Mouse (Mus musculus) gastrocnemius, postnatal 10 days (tissue): Measurements from ENCODE around the gene Cdh5. TPM values are rescaled to one million over a fixed set of nuclear protein-coding genes. Genes with fewer than 3 reads are reported as not detected.

ENCODE experiments used
- DNase-seq: peaks from one replicate; pipeline ENCODE4 v3.0.0; 2021; ENCODE audit warnings: mixed read lengths
- total RNA-seq, 2 experiments: library from RNA; stranded (reverse); gene quantifications; 2 replicates each; pipeline ENCODE4 v1.2.3; 2021

The Cdh5 gene
- total RNA-seq, 2 experiments from 2014 or later = 145 to 168 TPM

DNA sequence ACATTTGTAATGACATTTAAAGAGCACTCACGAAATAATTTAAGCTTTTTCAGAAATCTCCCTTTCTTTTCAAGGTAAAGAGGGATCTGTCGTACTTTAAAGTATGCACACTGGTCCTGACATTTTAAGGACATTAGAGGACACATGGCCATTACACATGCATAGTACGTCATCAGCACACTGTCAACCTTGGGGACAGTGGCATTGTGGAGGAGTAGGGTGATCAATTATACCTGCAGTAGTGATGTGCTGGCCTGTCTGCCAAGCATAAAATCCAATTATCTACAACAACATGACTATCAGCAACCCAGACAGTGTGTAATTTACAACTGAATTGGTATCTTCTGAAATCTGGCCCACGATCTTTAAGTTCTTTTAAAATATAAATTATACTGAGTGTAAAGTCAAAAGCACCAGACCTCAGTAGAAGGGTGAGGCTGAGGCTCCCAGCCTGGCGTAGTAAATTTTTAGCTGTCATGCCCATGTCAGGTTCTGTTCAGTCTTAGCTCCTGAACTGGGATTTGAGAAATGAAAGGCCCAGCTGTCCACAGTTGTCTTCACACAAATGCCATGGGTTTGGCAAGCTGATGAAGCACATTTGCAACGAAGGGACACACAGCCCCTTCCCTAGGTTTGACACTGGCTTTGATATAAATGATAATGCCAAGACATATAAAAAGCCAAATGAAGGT lies 89.5 kb downstream of the Cdh5 start:
- DNase-seq = no peak

GRCm38 (mm10) chr8:104191496-104191895 lies 90.1 kb downstream of the Cdh5 start:
- no peak for DNase-seq

Other genes starting within 250 kb of the Cdh5 start
- gene Bean1, start 68.8 kb downstream of the Cdh5 start, total RNA-seq = 1 to 10 TPM; 1.0 to 1.4 TPM
- gene Tk2, start 146.9 kb downstream of the Cdh5 start, total RNA-seq = 1 to 10 TPM; 5.6 to 7.6 TPM
- 10 to 100 TPM in 1 of 2 experiments, 1 to 10 TPM in 1; 6.6 to 10.1 TPM for gene Cklf, start 149.2 kb downstream of the Cdh5 start, total RNA-seq
- gene Cmtm2a, start 191.6 kb downstream of the Cdh5 start, total RNA-seq = not detected
- gene Gm45711, start 208.5 kb downstream of the Cdh5 start, total RNA-seq = not detected
- gene Cmtm1, start 208.5 kb downstream of the Cdh5 start, total RNA-seq = not detected
- gene Gm11020, start 219.9 kb downstream of the Cdh5 start, total RNA-seq = not detected
- gene Cmtm2b, start 220.6 kb downstream of the Cdh5 start, total RNA-seq = not detected
- 10 to 100 TPM; 27.4 to 38.9 TPM for gene Cmtm3, start 237.8 kb downstream of the Cdh5 start, total RNA-seq